Mouse (Mus musculus) adipocyte (in vitro differentiated cells): ENCODE data around the gene Sipa1.
A peak's percentile ranks its signal among the peaks of the same experiment; 100 is the strongest.

Experiments
- DNase-seq: peaks from one replicate; pipeline ENCODE4 v3.0.0-alpha.2; 2016; ENCODE audit warnings: low spot score

Sipa1 gene

DNA sequence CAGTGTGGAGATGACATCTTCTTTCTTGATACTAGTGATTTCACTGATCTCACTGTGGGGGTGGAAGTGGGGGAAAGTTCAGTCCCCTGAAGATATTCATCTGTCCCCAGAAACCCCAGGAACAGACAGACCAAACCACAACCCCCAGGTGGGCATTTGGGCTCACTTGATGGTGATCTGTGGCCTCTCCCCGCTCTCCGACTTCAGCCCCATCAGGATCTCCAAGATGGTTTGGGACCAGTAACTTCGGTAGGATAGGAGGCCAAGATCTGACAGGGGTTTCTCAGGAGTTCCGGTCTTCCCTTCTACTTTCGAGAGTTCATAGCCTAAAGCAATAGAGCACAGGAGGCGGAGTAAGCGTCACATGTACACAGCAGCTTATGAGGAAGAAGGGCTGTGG, 59.8 kb downstream of the Sipa1 start:
- DNase-seq: no peak

DNA sequence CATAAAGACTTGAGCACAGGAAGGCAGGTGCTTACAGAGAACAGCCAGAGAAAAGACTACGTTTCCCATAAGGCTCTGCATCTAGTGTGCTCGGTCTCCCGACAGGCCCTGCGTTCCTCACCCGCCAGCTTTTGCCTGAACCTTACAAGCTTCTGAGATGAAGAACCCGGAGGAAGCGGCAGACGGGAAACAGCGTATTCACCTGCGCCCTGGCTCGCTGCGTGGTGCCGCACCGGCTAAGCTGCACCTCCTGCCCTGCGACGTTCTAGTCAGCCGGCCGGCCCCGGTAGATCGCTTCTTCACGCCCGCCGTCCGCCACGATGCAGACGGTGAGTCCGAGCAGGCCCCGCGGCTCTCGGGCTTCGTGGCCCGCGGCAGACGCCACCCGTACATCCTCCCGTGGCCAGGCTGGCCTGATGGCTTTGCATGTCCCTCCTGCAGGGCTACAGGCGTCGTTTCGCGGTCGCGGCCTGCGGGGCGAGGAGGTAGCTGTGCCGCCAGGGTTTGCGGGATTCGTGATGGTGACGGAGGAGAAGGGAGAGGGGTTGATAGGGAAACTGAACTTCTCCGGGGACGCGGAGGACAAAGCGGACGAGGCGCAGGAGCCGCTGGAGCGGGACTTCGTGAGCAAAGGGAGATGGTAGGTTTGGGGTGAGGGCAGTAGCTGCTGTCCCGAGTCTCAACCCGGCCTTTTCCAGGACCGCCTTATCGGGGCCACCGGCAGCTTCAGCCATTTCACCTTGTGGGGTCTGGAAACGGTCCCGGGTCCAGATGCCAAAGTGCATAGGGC, 61.6 kb downstream of the Sipa1 start, which contains the start of gene Rnaseh2c:
TSS of gene Rnaseh2c (plus strand) at position 122 of the 790 bp plus-strand sequence.
- peak; percentile 76 for DNase-seq
